Mouse (Mus musculus) hindbrain, embryonic 15.5 days (tissue): Measurements from ENCODE around the gene B4galt2. TPM values are rescaled to one million over a fixed set of nuclear protein-coding genes. Genes with fewer than 3 reads are reported as not detected.

Experiments
- ATAC-seq: fragments of 200-750 bp; cut with Nextera tagmentation; 2 replicates; pipeline ENCODE4 v1.8.0; 2017; ENCODE audit warnings: low read depth, moderate number of reproducible peaks, moderate TSS enrichment; ENCODE audit not compliant: low FRiP score
- H3K27ac ChIP-seq: fragments of 300-500 bp; sonication (generic); replicated peaks from 2 replicates; pipeline ENCODE4 v1.5.1; 2015; ENCODE audit warnings: mild to moderate bottlenecking, inconsistent platforms
- H3K27me3 ChIP-seq: fragments of 300-500 bp; sonication (generic); 2 replicates; pipeline ENCODE4 v1.6.1; 2015; ENCODE audit warnings: control low read depth, inconsistent platforms
- H3K36me3 ChIP-seq: fragments of 300-500 bp; sonication (generic); 2 replicates; pipeline ENCODE4 v1.6.1; 2015; ENCODE audit warnings: control low read depth, inconsistent platforms
- H3K4me1 ChIP-seq: fragments of 300-500 bp; sonication (generic); replicated peaks from 2 replicates; pipeline ENCODE4 v1.6.1; 2015; ENCODE audit warnings: control low read depth, inconsistent platforms
- H3K4me2 ChIP-seq: fragments of 300-500 bp; sonication (generic); 2 replicates; pipeline ENCODE4 v1.6.1; 2015; ENCODE audit warnings: moderate library complexity, mild to moderate bottlenecking, inconsistent platforms
- H3K4me3 ChIP-seq: fragments of 300-500 bp; sonication (generic); 2 replicates; pipeline ENCODE4 v1.5.1; 2015; ENCODE audit warnings: mild to moderate bottlenecking, inconsistent platforms
- H3K9ac ChIP-seq: fragments of 300-500 bp; sonication (generic); 2 replicates; pipeline ENCODE4 v1.6.1; 2015; ENCODE audit warnings: inconsistent platforms
- H3K9me3 ChIP-seq: fragments of 300-500 bp; sonication (generic); 2 replicates; pipeline ENCODE4 v1.6.1; 2016; ENCODE audit warnings: control low read depth, inconsistent platforms
- WGBS: fragments of 180-500 bp; shearing (Covaris S2); methylation state at CpG from one replicate; pipeline ENCODE4 v1.1.7; 2015; 5-methylcytosine and 5-hydroxymethylcytosine counted together
- polyA plus RNA-seq: library from polyadenylated mRNA; unstranded; fragments of >200 nt; fragmentation: Nextera tagmentation; extraction: Ambion mirVana; gene quantifications from 2 replicates; pipeline ENCODE4 v1.2.1, GENCODE M21; 2015

The B4galt2 gene
- polyA plus RNA-seq, 1 experiment from 2014 or later: 69.5 TPM

DNA sequence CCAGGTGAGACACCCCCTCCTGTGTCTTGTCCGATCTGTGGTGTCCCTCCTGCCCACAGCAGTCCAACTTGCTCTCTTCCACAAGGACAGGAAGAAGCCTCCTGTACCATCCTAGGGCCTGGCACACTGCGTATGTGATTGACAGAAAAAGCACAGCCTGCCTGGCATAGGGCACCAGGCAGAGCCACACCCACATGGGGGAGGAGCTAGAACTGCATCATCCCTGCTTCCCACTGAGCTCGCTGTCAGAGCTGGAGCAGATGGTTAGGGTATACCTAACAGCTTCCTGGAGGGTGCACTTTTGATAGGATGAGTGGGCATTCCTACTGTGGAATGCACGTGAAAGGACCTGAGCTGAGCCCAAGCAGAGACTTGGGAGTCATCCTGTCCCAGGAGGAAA, 20.5 kb downstream of the B4galt2 start:
- peak; percentile 72; the same call in 1 of the 2 replicates for ATAC-seq
- H3K27ac ChIP-seq: no peak overlapping the region
- H3K36me3 ChIP-seq: no peaks in the 10 kb centered on the region
- no peak overlapping the region for H3K9ac ChIP-seq
- peaks cover 9% of the 10 kb centered on the region; the same call in 1 of the 2 replicates for H3K4me1 ChIP-seq
- no peak overlapping the region for H3K4me3 ChIP-seq
- WGBS: 18% methylated on average over 4 of the region's 4 CpGs
- H3K27me3 ChIP-seq: no peaks in the 10 kb centered on the region
- no peaks in the 10 kb centered on the region for H3K9me3 ChIP-seq
- no peak overlapping the region for H3K4me2 ChIP-seq

GRCm38 (mm10) chr4:117860570-117860969, 22.7 kb downstream of the B4galt2 start:
- H3K27ac ChIP-seq: no peak overlapping the region
- H3K4me3 ChIP-seq: no peak overlapping the region
- H3K36me3 ChIP-seq: peaks cover 6% of the 10 kb centered on the region; the same call in 1 of the 2 replicates
- 76% methylated on average over 9 of the region's 9 CpGs for WGBS
- no peak for ATAC-seq
- peaks cover 9% of the 10 kb centered on the region; the same call in 1 of the 2 replicates for H3K4me1 ChIP-seq
- no peaks in the 10 kb centered on the region for H3K27me3 ChIP-seq
- no peak overlapping the region for H3K9ac ChIP-seq
- no peaks in the 10 kb centered on the region for H3K9me3 ChIP-seq
- no peak overlapping the region for H3K4me2 ChIP-seq

DNA sequence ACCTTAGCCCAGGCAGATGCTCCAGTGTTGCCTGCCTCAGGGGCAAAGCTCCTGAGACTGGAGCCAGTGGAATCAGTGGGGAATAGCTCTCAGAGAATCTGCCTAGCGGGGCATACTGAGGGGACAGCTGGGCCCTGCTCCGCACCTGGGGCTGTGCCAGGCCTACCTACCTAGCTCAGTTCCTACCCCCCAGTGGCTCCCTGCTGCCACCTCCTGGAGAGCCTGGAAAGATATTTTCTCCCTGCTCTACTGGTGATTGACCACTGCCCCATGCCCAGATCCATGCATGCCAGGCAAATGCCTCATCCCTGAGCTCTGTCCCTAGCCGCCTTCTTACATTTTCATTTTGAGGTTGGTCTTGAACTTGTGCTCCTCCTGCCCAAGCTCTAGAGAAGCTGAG, 24.5 kb downstream of the B4galt2 start:
- Histone ChIP-seq H3K27ac (no peak overlapping the region), H3K4me1 (peaks cover 15% of the 10 kb centered on the region), H3K9ac (no peak overlapping the region), H3K27me3 (no peaks in the 10 kb centered on the region), H3K36me3 (peaks cover 6% of the 10 kb centered on the region; the same call in 1 of the 2 replicates), H3K9me3 (no peaks in the 10 kb centered on the region), H3K4me2 (no peak overlapping the region), H3K4me3 (no peak overlapping the region)
- 56% methylated on average over 3 of the region's 3 CpGs for WGBS
- ATAC-seq: peak; percentile 27

- H3K9me3 ChIP-seq: no peaks in the 10 kb centered on the region
- peak overlapping the region; percentile 75 for H3K27ac ChIP-seq
- H3K9ac ChIP-seq: no peak overlapping the region
- peaks cover 6% of the 10 kb centered on the region; the same call in 1 of the 2 replicates for H3K36me3 ChIP-seq
- no peaks in the 10 kb centered on the region for H3K27me3 ChIP-seq
- H3K4me1 ChIP-seq: peaks cover 18% of the 10 kb centered on the region
- WGBS: 65% methylated on average over 9 of the region's 9 CpGs
- peak; percentile 59 for ATAC-seq
- H3K4me3 ChIP-seq: no peak overlapping the region
- no peak overlapping the region for H3K4me2 ChIP-seq
Observed at GRCm38 (mm10) chr4:117855146-117855545, 28.1 kb downstream of the B4galt2 start.

- H3K4me1 ChIP-seq: peaks cover 24% of the 10 kb centered on the region
- H3K9me3 ChIP-seq: no peaks in the 10 kb centered on the region
- H3K36me3 ChIP-seq: peaks cover 4% of the 10 kb centered on the region; the same call in 1 of the 2 replicates
- H3K9ac ChIP-seq: no peak overlapping the region
- no peak overlapping the region for H3K27ac ChIP-seq
- WGBS: 85% methylated on average over 10 of the region's 10 CpGs
- no peaks in the 10 kb centered on the region for H3K27me3 ChIP-seq
- no peak overlapping the region for H3K4me2 ChIP-seq
- H3K4me3 ChIP-seq: no peak overlapping the region
- no peak for ATAC-seq
Observed at GRCm38 (mm10) chr4:117852152-117852868, 31.0 kb downstream of the B4galt2 start.

GRCm38 (mm10) chr4:117850871-117851270, 32.4 kb downstream of the B4galt2 start:
- Histone ChIP-seq H3K27ac (0 out of 2 replicates have a peak overlapping the region, but pooled peaks have one; percentile 69), H3K4me1 (peaks cover 30% of the 10 kb centered on the region), H3K4me2 (no peak overlapping the region), H3K9ac (no peak overlapping the region), H3K9me3 (no peaks in the 10 kb centered on the region), H3K36me3 (no peaks in the 10 kb centered on the region), H3K27me3 (no peaks in the 10 kb centered on the region), H3K4me3 (no peak overlapping the region)
- WGBS: 77% methylated on average over 7 of the region's 7 CpGs
- no peak for ATAC-seq

- no peak overlapping the region for H3K9ac ChIP-seq
- WGBS: 73% methylated on average over 7 of the region's 7 CpGs
- H3K4me1 ChIP-seq: peaks cover 25% of the 10 kb centered on the region
- H3K27ac ChIP-seq: peak overlapping the region; percentile 69
- no peak overlapping the region for H3K4me3 ChIP-seq
- 0 out of 2 replicates have a peak overlapping the region, but pooled peaks have one; percentile 26 for H3K4me2 ChIP-seq
- no peaks in the 10 kb centered on the region for H3K27me3 ChIP-seq
- H3K9me3 ChIP-seq: no peaks in the 10 kb centered on the region
- ATAC-seq: no peak
- H3K36me3 ChIP-seq: no peaks in the 10 kb centered on the region
Observed at GRCm38 (mm10) chr4:117850176-117850575, 33.1 kb downstream of the B4galt2 start.

DNA sequence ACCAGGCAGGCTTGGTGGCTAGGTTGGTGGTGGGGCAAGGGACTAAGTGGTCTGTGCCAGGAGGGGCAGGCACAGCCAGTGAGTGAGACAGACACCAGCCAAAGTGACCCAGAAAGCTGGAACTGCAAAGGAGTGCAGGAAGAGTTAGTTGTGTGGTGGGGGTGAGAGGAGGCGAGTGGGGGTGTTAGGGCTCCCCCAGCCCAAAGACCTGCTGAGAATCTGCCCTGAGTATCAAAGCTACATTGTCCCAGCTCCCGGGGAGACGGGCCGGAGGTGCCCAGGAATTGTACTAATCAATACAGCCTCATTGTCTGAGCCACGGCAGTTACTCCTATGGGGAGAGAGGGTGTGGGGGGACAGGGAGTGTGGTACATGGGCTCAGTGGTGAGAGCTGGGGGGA, 33.8 kb downstream of the B4galt2 start:
- 19% methylated on average over 5 of the region's 5 CpGs for WGBS
- H3K27ac ChIP-seq: peak overlapping the region; percentile 69
- no peak overlapping the region for H3K9ac ChIP-seq
- no peak overlapping the region for H3K4me3 ChIP-seq
- peaks cover 22% of the 10 kb centered on the region for H3K4me1 ChIP-seq
- peak overlapping the region; percentile 26 for H3K4me2 ChIP-seq
- no peaks in the 10 kb centered on the region for H3K36me3 ChIP-seq
- no peaks in the 10 kb centered on the region for H3K9me3 ChIP-seq
- peak; percentile 80 for ATAC-seq
- no peaks in the 10 kb centered on the region for H3K27me3 ChIP-seq

GRCm38 (mm10) chr4:117849063-117849462, 34.2 kb downstream of the B4galt2 start:
- H3K9me3 ChIP-seq: no peaks in the 10 kb centered on the region
- H3K4me1 ChIP-seq: peaks cover 22% of the 10 kb centered on the region
- H3K4me3 ChIP-seq: no peak overlapping the region
- no peaks in the 10 kb centered on the region for H3K27me3 ChIP-seq
- no peaks in the 10 kb centered on the region for H3K36me3 ChIP-seq
- no peak overlapping the region for H3K9ac ChIP-seq
- WGBS: 46% methylated on average over 17 of the region's 17 CpGs
- H3K27ac ChIP-seq: peak overlapping the region; percentile 63
- peak overlapping the region; percentile 26 for H3K4me2 ChIP-seq
- ATAC-seq: peak; percentile 31; the same call in 1 of the 2 replicates

GRCm38 (mm10) chr4:117847011-117847410, 36.3 kb downstream of the B4galt2 start:
- Histone ChIP-seq H3K27me3 (no peaks in the 10 kb centered on the region), H3K9me3 (no peaks in the 10 kb centered on the region), H3K9ac (0 out of 2 replicates have a peak overlapping the region, but pooled peaks have one; percentile 10), H3K27ac (0 out of 2 replicates have a peak overlapping the region, but pooled peaks have one; percentile 5), H3K4me1 (peaks cover 22% of the 10 kb centered on the region), H3K4me2 (no peak overlapping the region), H3K36me3 (no peaks in the 10 kb centered on the region), H3K4me3 (no peak overlapping the region)
- no peak; the same call in 1 of the 2 replicates for ATAC-seq
- WGBS: 17% methylated on average over 2 of the region's 2 CpGs

DNA sequence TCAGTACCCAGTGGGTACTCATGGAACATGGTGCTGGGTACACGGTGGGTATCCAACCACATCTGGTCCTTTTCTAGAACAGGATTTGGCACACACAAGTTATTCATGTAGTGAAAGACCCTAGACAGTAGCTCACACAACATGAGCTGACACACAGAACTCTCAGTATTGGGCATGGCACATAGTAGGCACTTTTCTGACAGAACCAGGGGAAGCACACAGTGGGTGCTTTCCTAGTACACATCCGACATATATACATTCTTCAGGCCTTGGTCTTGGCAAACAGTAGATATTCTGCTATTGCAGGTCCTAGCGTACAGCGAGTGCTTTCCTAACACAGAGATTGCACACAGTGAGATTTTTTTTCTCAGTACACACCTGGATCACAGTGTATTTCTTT, 37.0 kb downstream of the B4galt2 start:
- 98% methylated on average over 4 of the region's 4 CpGs for WGBS

DNA sequence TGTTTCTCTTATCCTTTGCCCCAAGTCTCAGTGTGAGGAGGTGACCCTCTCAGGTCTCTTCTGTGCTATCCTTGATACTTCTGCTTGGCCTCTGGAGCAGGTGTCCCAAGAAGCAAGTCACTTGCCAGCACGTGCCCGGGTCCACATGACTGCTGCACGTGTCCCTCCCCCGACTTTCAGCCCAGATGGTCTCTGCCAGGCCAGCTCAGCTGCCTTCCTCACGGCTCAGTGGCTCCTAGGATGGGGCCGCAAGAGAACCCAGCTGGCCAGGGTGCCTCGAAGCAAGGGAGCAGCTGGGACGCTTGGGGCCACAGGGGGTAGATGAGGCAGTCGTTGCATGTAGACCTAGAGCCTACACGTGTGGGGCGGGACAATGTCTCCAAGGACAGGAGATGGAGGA, 38.0 kb downstream of the B4galt2 start:
- Histone ChIP-seq H3K4me1 (peaks cover 22% of the 10 kb centered on the region), H3K9ac (no peak overlapping the region), H3K4me3 (no peak overlapping the region), H3K27me3 (no peaks in the 10 kb centered on the region), H3K4me2 (no peak overlapping the region), H3K27ac (no peak overlapping the region), H3K36me3 (no peaks in the 10 kb centered on the region), H3K9me3 (no peaks in the 10 kb centered on the region)
- ATAC-seq: no peak
- 51% methylated on average over 11 of the region's 11 CpGs for WGBS

More for the DNA sequence above, 37.0 kb downstream of the B4galt2 start:
- no peaks in the 10 kb centered on the region for H3K36me3 ChIP-seq
- H3K4me1 ChIP-seq: peaks cover 22% of the 10 kb centered on the region
- H3K4me3 ChIP-seq: no peak overlapping the region
- no peak overlapping the region for H3K4me2 ChIP-seq
- H3K9ac ChIP-seq: no peak overlapping the region
- H3K27ac ChIP-seq: 0 out of 2 replicates have a peak overlapping the region, but pooled peaks have one; percentile 5
- ATAC-seq: no peak
- no peaks in the 10 kb centered on the region for H3K27me3 ChIP-seq
- H3K9me3 ChIP-seq: no peaks in the 10 kb centered on the region
